ENCODE assay signal across 8 mouse cellular contexts in the genomic region with DNA sequence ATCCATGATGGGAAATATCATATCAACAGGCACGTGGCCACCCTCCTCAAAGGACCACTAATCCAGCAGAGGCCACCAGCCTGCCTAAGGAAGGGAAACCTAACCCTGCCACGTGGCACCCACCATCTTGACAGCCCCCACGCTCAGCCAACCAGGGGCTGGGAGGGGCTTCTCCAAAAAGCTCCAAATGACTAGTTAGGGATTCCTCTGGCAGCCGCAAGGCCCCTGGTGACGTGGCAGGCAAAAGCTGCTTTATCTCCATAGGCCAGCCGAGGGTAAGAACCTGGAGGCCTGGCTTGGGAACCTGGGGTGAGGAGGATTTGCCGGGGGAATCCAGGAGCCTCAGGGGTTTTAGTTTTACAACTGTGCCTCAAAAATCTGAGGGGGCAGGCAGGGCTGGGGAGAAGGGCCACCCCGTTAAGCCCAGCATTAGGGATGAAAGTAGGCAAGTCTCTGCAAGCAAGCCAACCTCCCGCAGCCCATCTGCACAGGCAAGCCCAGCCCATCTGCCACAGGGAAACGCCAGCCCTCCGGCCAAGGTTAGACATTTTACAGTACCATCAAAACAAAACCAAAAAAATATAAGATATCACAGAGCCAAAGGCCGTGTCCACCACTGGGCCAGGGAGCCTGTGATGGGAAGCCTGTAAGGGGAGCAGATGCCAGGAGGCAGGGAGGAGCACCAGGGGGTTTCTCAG. TPM values are rescaled to one million over a fixed set of nuclear protein-coding genes. Genes with fewer than 3 reads are reported as not detected.
DNase-seq lines count a peak whose midpoint lies in the region; ATAC-seq and TF ChIP-seq lines count a peak whose summit lies in the region.

No protein-coding gene starts in this region.

- 3% methylated on average over 12 of the region's 12 CpGs for WGBS in embryonic facial prominence, embryonic 10.5 days
- WGBS in heart, embryonic 12.5 days: 2% methylated on average over 12 of the region's 12 CpGs
- 8% methylated on average over 12 of the region's 12 CpGs for WGBS in limb, embryonic 10.5 days
- 4% methylated on average over 12 of the region's 12 CpGs for WGBS in midbrain, embryonic 12.5 days

- TF ChIP-seq CTCF in left cerebral cortex, adult 2 months (IDR thresholded peaks at IDR 0.05): no peak

- peaks cover 50% of the 10 kb centered on the region for H3K36me3 ChIP-seq in embryonic facial prominence, embryonic 10.5 days (replicated peaks)
- peaks cover 45% of the 10 kb centered on the region for H3K36me3 ChIP-seq in heart, embryonic 12.5 days
- peaks cover 54% of the 10 kb centered on the region for H3K36me3 ChIP-seq in limb, embryonic 10.5 days
- H3K36me3 ChIP-seq in midbrain, embryonic 12.5 days: peaks cover 30% of the 10 kb centered on the region

- H3K9ac ChIP-seq in heart, embryonic 12.5 days: peak overlapping the region; percentile 95
- peak overlapping the region; percentile 66 for H3K9ac ChIP-seq in midbrain, embryonic 12.5 days (replicated peaks)

- peak overlapping the region; percentile 50 for H3K4me3 ChIP-seq in left cerebral cortex, adult 2 months
- peak overlapping the region; percentile 67 for H3K4me3 ChIP-seq in embryonic facial prominence, embryonic 10.5 days
- peak overlapping the region; percentile 75 for H3K4me3 ChIP-seq in heart, embryonic 12.5 days
- peak overlapping the region; percentile 91 for H3K4me3 ChIP-seq in limb, embryonic 10.5 days
- H3K4me3 ChIP-seq in midbrain, embryonic 12.5 days: peak overlapping the region; percentile 47

- H3K9me3 ChIP-seq in embryonic facial prominence, embryonic 10.5 days: no peaks in the 10 kb centered on the region
- H3K9me3 ChIP-seq in heart, embryonic 12.5 days (replicated peaks): no peaks in the 10 kb centered on the region
- no peaks in the 10 kb centered on the region for H3K9me3 ChIP-seq in limb, embryonic 10.5 days (replicated peaks)
- H3K9me3 ChIP-seq in midbrain, embryonic 12.5 days: no peaks in the 10 kb centered on the region

- no peak for DNase-seq in left cerebral cortex, adult 2 months (ENCODE audit: extremely low spot score in 1 of 2, low spot score in 2 of 2)
- DNase-seq in left cerebral cortex, adult 8-10 months (ENCODE audit: low spot score in 2 of 2): no peak
- DNase-seq in embryonic facial prominence, embryonic 10.5 days (ENCODE audit: low spot score): peak; percentile 77
- peak; percentile 70 for DNase-seq in limb, embryonic 10.5 days (ENCODE audit: low spot score)
- no peak for DNase-seq in thymus, adult 18-20 months
- DNase-seq in right cerebral cortex, postnatal 14 days: no peak

- intact Hi-C loops in left cerebral cortex, adult 2 months (cut with DNase I): no loop called here

- H3K27ac ChIP-seq in left cerebral cortex, adult 2 months: peak overlapping the region; percentile 66; the same call in 1 of the 2 replicates
- H3K27ac ChIP-seq in embryonic facial prominence, embryonic 10.5 days (replicated peaks): peak overlapping the region; percentile 96
- peak overlapping the region; percentile 99 for H3K27ac ChIP-seq in heart, embryonic 12.5 days (ENCODE audit: poor library complexity, severe bottlenecking)
- peak overlapping the region; percentile 97 for H3K27ac ChIP-seq in limb, embryonic 10.5 days
- peak overlapping the region; percentile 92 for H3K27ac ChIP-seq in midbrain, embryonic 12.5 days (replicated peaks)

- H3K27me3 ChIP-seq in embryonic facial prominence, embryonic 10.5 days (replicated peaks; ENCODE audit: low read depth, poor library complexity, severe bottlenecking): no peaks in the 10 kb centered on the region
- H3K27me3 ChIP-seq in heart, embryonic 12.5 days (replicated peaks): no peaks in the 10 kb centered on the region
- no peaks in the 10 kb centered on the region for H3K27me3 ChIP-seq in limb, embryonic 10.5 days (ENCODE audit: low read depth, poor library complexity, severe bottlenecking)
- H3K27me3 ChIP-seq in midbrain, embryonic 12.5 days: 0 out of 2 replicates have a peak, but pooled peaks cover 2% of the 10 kb centered on the region

- peaks cover 81% of the 10 kb centered on the region for H3K4me1 ChIP-seq in embryonic facial prominence, embryonic 10.5 days
- H3K4me1 ChIP-seq in heart, embryonic 12.5 days (replicated peaks): peaks cover 65% of the 10 kb centered on the region
- H3K4me1 ChIP-seq in limb, embryonic 10.5 days: peaks cover 77% of the 10 kb centered on the region
- H3K4me1 ChIP-seq in midbrain, embryonic 12.5 days: peaks cover 63% of the 10 kb centered on the region

- peak overlapping the region; percentile 93 for H3K4me2 ChIP-seq in heart, embryonic 12.5 days
- H3K4me2 ChIP-seq in midbrain, embryonic 12.5 days (replicated peaks): peak overlapping the region; percentile 78

- no peak for ATAC-seq in heart, embryonic 12.5 days (ENCODE audit: insufficient number of reproducible peaks, low FRiP score)
- ATAC-seq in midbrain, embryonic 12.5 days (ENCODE audit: low FRiP score, low read depth): no peak

RNA-seq across cellular contexts. Expression of a gene that starts 1.8 kb away (rescaled TPM):
- 10 to 100 TPM; 22.2 TPM for total RNA-seq in left cerebral cortex, adult 2 months (2021)
- 10 to 100 TPM; 14.7 to 18.3 (median 16.6) TPM for total RNA-seq in left cerebral cortex, adult 8-10 months (2022)
- 1,061 and 1,072 TPM in 2 replicates for polyA plus RNA-seq in embryonic facial prominence, embryonic 10.5 days (2016; fragmentation: Nextera tagmentation; extraction: Ambion mirVana)
- 1,302 and 1,316 TPM in 2 replicates for polyA plus RNA-seq in heart, embryonic 12.5 days (2016; fragmentation: Nextera tagmentation; extraction: Ambion mirVana)
- polyA plus RNA-seq in limb, embryonic 10.5 days (2016; fragmentation: Nextera tagmentation; extraction: Ambion mirVana): 1,171 and 1,177 TPM in 2 replicates
- polyA plus RNA-seq in midbrain, embryonic 12.5 days (2016; fragmentation: Nextera tagmentation; extraction: Ambion mirVana): 475 and 557 TPM in 2 replicates

RNA-seq across cellular contexts. Expression of a gene that starts 30.0 kb away (rescaled TPM):
- total RNA-seq in left cerebral cortex, adult 2 months (2021): 10 to 100 TPM; 40.8 to 42.4 TPM
- 10 to 100 TPM; 38.3 to 48.7 (median 40.9) TPM for total RNA-seq in left cerebral cortex, adult 8-10 months (2022)
- polyA plus RNA-seq in embryonic facial prominence, embryonic 10.5 days (2016; fragmentation: Nextera tagmentation; extraction: Ambion mirVana): 21.4 TPM in 2 replicates
- polyA plus RNA-seq in heart, embryonic 12.5 days (2016; fragmentation: Nextera tagmentation; extraction: Ambion mirVana): 28.5 and 28.8 TPM in 2 replicates
- 9.9 and 12.3 TPM in 2 replicates for polyA plus RNA-seq in limb, embryonic 10.5 days (2016; fragmentation: Nextera tagmentation; extraction: Ambion mirVana)
- polyA plus RNA-seq in midbrain, embryonic 12.5 days (2016; fragmentation: Nextera tagmentation; extraction: Ambion mirVana): 32.7 and 32.9 TPM in 2 replicates

Comparison
In these comparisons a context has a peak if more than half of its experiments do, and no peak if none do; other contexts are left out.
1. DNase-seq: peak in embryonic facial prominence, embryonic 10.5 days (single experiment) and limb, embryonic 10.5 days (single experiment); none in left cerebral cortex, adult 2 months (0 of 2), left cerebral cortex, adult 8-10 months (0 of 2), thymus, adult 18-20 months (0 of 2) and right cerebral cortex, postnatal 14 days (single experiment).
2. Peak in every context shown above with its lines, with median percentiles within 50 percentile points of each other: H3K27ac ChIP-seq and H3K4me3 ChIP-seq.